Mouse (Mus musculus) ovary, adult 18-20 months (tissue): ENCODE data around the gene Engase.

Experiments used
- DNase-seq: peaks from one replicate; pipeline ENCODE4 v3.0.0; 2022; ENCODE audit warnings: low spot score, mixed read lengths

Gene Engase

DNA sequence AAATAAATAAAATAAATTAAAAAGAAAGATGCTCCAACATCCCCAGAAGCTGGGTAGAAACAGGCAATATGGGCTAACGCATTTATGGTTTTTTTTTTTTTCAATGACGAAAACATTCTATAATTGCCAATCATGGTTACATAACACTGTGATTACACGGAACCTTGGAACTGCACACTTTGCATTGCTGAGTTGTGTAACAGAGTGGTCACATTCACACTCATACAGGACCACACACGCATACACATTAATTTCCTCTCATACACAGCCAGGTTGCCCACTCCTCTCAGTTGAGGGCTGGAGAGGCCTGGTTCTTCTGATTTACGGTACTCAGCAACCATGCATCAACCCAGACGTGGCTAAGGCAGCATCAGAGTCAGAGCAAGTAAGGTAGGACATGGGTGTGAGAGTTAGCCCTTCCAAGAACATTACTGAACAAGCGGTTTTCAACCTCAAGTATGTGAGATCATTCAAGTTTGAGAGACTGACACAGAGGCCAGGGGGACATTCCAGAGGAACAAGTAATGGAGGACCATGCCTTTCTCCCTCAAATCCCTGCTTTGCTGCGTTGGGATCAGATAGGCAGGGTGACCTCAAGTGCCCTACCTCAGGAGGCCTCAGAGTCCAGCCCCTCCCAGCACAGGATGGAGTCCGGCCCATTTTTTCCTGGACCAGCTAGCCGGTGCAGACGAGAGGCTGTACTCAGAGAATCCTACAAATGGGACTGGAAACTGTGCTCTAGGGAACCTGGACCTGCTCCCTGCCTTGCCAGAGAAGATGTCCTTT lies 22.6 kb upstream of the Engase start:
- no peak for DNase-seq

DNA sequence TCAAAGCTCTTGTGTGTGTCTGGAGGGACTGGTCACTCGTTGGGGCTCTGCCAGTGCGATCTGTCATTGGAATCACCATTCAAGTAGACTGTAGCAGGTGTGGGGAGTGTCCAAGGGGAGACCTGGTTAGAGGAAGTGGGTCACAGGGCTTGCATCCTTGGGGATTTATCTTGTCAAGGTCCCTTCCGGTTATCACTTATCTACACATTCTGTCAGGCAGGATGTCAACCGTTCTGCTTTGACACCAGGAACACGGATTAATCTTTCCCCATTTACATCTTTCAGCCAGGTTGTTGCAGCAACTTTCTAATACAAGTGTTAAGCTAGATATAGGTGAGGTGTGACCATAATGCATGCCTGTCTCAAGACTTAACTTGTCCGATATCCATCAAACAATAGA lies 20.8 kb upstream of the Engase start:
- no peak for DNase-seq

DNA sequence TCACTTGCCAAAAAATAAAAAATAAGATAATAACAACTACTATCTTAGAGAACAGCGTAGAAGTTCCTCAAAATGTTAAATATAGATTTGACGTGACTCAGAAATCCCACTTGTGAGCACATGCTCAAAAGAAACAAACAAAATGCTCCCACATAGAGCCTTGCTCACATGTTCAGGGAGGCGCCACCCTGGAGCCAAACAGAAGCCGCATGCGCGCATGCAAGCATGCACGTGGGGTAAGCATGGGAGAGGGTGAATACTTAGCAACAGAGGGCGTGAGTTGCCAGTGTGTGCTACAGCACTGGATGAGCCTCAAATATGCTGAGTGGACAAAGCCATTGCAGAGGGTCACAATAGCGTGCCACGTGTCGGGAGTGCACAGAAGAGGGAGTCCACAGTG lies 19.7 kb upstream of the Engase start:
- DNase-seq: peak; percentile 40

DNA sequence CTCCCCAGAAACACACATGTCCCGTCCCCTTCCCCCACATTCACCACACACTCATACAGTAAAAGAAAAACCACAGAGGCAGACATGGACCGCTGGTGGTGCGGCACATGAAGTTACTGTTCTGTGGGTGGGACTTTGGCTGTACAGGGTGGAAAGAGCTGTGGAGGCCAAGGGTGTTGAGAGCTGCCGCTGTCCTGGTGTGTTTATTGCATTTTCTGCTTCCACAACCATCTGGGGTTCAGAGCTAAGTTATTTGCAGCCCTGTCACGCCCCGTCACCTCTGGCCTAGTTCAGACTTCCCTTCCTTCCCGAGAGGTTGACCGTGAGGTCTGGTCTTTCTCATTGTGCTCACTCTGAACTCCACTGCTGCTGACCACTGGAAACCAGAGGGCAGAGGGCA lies 17.6 kb upstream of the Engase start:
- no peak for DNase-seq

DNA sequence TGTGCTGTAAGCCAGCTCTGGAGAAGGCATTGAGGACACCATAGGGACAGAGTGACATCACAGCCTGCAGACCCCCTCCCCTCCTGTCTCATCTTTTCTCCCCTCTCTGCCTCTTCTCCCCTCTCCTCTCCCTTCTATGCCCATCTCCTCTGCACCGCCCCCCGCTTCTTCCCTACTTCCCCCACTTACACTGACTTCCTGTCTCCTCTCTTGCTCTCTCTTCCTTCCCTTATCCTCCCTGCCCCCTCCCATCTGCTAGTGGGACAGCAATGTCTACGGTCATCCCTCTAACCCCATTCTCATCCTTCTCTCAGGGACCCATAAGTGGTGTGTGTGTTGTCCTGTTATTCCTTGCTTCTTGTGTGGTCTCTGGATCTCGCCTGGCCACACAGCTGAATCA lies 17.1 kb upstream of the Engase start:
- DNase-seq: no peak

DNA sequence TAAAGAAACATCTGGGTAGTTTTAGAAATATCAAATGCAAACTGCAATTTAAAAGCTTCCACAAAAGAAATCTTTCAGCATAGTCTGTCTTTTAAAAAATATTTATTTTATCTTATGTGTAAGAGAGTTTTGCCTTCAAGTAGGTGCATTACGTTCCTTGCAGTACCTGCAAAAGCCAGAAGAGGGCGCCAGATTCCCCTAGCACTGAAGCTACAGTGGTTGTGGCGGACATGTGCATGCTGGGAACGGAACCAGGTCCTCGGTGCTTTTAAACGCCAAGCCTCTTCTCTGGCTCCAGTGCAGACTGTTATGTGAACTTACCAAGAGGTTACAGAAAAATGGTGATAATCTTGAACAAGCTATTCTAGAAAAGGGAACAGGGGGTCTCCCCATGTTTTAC lies 16.3 kb upstream of the Engase start:
- no peak for DNase-seq

DNA sequence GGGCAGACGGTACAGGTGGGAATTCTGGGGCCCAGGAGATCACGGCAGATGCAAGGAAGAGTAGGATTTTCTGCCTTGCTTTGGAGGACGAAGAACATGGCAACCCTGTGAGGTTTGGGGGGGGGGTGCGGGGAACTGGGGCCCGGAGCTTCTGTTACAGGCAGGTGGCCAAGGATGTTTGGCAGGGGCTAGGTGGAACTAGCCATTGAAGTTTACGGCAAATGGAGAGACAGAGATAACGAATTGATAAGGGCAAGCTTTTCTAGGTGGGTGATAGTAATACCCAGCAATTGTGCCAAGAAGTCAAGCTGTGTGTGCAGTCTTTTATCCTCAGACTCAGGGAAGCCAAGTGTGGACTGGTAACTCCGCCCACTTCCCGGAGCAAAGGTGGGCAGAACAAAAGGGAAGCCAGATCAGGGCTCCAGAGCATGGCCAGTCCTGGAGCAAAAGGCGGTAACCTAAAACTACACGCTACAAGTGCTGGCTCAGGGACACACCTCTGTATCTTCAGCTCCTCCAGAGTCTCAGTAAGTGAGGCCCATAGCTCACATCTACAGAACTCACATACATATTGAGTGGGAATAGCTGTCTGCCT lies 9.1 kb upstream of the Engase start:
- no peak for DNase-seq

DNA sequence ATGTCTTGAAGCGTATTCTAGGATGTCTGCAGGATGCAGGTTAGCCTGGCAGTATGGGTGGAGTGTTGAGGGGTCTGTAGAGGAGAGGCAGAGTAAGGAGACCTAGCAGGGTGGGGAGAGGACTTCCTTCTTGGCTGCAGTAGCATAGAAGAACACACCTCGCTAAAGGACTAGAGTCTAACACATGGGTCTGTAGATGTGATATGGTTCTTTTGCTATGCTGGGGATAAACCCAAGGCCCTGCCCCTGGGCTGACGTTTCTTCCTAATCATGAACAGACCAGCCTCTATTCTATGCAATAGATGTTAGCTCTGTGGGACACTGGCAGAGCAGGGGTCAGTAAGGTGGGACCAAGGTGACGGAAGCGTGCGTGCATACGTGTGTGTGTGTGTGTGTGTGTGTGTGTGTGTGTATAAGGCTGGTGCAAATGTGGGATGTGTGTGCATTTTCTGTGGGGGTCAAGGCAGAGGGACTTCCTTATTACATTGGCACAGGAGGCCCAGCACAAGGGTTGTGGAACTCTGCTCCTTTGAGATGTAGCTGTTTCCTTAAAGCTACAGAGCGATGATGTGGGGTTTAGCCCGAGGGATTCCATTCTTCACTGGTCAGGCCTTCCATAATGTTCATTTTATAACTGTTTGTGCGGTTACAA lies 7.0 kb upstream of the Engase start:
- no peak for DNase-seq

DNA sequence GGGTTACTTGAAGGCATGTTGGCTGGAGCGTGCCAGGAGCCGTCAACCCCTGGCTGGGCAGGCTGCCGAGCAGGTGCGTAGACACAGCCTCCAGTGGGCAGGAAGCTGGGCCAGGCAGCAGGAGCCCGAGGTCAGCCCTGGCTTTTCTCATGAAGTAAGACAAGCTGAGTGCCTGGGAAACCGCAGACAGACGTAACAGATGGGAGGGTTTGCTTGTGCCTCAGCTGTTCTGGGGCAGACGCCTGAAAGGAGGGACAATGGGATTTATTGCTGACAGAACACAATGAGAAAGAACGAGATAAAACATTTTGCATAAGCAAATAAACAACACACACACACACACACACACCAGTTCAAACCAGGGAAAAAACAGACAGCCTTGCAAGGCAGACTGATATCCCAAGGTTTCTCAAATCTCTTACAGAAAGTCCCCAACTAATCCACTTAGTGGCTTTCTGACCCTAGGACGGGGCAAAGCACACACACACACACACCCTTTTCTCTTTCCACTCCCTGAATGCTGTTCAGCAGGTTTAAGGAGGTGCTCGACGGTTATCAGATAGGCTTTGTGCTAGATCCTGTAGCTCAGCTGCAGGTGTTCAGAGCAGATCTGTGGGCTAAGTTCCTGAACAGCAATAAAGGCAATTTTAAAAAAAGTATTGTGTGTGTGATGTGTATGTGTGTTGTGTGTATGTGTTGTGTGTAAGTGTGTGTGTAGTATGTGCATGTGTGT lies 6.2 kb upstream of the Engase start:
- DNase-seq: peak; percentile 42

DNA sequence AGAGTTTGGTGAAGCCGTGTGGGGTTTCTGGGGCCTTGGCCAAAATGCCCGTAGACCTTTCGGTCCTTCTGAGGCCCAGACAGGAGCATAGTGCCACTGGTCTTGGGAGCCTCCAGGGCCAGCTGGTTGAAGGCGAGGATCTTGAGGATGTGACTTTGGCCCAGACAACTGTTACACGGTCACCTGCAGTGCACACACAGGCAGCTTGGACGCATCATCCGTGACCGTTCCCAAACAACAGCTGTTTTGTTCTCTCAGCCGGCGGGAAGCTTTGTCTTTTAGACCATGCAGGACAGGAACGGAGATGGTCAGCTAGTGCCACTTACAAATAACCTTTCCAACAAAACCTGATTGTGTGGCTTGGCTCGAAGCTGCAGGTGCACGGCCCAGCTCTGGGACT lies 5.0 kb upstream of the Engase start:
- DNase-seq: no peak

DNA sequence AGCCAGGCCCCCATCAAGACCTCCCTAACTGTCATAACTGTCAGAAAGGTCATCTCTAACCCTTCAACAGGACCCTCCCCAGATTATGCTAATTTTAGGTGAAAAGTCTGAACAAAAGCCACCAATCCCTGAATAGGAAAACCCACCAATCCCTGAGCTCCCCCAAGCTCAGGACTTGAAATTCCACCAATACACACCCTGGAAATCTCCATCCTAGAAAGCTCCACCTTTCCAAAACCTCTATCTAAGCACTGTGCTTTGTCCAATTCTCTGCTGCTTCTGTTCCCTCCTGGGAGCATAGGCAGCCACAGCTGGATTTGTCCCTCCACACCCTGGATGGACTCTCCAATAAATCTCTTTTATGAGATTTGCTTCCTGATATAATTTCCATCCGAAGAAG lies 3.5 kb upstream of the Engase start:
- DNase-seq: no peak

DNA sequence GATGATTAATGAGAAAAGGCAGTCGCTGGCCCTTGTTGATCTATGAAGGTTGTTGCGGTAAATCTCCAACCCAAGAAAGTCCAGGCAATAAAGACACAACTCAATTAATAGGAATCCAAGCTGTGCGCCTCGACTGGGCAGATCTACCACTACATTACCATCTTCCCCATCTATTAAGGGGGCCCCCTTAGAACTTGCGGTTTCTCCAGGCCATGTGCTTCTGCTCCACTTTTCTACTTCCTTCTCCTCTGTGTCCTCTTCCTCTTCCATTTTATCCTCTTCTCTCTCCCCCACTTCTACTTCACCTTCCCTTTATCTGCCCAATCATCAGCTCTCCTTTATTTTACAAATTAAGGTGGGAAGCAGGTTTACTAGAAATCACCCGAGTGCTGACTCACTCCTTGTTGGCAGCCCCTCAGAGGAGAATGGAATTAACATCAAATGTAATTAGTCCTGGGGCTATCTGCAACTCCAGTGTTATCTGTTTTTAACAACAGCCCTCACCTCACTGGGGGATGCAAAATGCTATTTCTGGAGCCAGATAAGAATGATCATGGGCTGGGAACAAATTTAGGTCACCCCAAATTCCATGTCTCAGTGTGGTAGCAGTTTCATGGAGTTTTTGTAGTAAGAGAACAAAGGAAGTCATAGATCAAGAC lies 2.7 kb upstream of the Engase start:
- no peak for DNase-seq

DNA sequence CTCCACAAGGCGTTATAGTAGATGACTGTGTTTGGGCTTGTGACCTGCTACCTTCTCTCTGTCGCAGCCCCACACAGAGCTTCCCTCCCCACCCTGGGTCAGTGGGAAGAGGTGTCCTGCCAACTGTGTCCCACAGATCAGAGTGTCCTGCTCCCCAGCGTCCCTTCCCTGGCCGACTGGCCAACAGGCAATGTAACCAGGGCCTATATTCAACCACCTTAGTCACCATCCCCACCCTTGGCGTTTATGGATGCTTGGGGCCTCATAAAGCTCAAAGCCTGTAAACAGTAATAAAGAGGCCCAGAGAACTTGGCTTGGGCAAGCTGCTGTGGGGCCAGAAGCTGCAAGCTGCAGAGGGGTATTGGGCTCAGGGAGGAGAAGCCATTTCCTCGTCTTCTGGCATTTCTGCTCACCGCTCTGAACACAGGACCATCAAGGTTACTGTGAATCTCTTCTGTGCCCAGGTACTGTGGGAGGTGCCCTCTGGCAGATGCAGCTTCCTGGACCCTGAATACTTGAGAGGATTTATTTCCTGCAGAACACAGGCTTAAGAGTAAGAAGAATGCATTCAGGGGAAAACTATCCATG lies 1.0 kb upstream of the Engase start:
- DNase-seq: no peak

DNA sequence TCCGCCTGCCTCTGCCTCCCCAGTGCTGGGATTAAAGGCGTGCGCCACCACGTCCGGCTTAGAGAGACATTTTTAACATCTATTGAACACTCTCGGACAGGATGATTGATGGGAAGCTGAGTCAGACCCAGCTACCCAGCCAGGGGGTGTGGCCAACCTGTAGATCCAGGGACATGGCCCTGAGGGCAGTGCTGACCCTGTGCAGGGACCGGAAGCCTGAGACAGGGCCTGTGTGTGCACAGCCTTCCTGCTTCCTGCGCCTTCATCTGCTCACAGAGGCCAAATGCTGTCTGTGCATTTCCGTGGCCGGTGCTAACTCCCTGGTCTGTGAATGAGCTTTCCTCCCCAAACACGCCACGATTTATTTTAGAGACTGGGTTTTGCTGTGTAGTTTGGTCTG lies 3.1 kb downstream of the Engase start:
- DNase-seq: no peak

DNA sequence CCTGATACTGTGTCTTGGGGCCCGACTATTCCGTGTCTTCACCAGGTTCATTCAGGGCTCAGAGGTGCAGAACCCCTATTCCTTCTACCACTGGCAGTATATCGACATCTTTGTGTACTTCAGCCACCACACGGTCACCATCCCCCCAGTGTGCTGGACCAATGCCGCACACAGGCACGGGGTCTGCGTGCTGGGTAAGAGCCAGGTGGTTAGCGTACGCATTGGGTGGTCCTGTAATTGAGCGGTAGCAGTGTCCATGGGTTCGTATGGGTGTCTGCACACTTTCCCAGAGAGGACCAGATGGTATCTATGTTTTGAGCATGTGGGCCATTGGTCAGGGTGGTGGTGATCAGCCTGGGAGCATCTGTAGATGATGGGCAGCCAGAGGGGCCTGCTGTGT lies 4.6 kb downstream of the Engase start:
- DNase-seq: no peak

DNA sequence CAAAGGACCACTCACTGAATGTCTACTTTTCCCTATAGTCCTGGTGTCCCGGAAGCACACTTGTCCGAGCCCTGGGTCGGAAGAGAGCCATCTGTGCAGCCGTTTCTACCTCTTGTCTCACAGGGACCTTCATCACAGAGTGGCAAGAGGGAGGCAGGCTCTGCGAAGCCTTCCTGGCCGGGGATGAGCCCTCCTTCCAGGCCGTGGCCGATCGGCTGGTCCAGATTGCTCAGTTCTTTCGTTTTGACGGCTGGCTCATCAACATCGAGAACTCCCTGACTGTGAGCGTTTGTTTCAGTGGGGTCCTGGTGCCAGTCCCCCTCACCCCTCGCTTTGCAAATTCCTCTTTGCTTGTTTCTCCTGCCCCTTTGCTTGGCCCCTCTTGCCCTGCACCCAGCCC lies 5.1 kb downstream of the Engase start:
- DNase-seq: no peak

DNA sequence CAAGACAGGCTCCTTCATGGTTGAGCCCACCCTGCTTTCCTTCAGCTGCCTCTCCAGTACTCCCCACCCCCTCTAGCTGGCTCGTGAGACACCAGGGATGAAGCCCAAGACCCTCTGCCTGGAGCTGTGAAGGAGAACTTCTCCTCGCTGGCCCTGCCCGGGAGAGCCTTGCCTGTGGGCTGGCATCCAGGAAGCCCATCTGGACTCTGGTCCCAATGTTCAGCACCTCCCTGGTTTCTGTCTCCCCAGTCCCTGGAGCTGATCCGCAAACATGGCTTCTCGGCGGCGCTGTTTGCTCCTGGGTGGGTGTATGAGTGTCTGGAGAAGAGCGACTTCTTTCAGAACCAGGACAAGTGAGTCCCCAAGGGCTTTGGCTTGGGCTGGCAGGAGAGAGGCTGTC lies 7.5 kb downstream of the Engase start:
- no peak for DNase-seq

DNA sequence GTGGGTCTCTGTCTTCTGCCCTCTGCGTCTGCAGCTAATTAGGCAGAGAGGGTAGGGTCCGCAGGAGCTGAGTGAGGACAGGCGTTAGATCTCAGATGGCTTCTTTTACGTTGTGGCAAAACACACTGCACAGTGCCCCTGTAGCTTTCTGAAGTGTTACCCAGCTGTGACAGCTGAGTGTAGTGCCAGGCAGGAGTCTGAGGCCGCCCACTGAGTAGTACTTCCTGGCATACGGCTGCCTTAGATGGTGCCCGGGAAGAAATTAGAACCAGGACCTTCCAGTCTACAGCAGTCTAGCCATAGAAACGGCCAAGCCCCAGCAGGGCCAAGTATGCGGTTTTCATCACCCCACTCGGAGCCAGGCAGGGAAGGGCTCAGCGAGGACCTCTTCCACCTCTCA lies 8.7 kb downstream of the Engase start:
- no peak for DNase-seq

DNA sequence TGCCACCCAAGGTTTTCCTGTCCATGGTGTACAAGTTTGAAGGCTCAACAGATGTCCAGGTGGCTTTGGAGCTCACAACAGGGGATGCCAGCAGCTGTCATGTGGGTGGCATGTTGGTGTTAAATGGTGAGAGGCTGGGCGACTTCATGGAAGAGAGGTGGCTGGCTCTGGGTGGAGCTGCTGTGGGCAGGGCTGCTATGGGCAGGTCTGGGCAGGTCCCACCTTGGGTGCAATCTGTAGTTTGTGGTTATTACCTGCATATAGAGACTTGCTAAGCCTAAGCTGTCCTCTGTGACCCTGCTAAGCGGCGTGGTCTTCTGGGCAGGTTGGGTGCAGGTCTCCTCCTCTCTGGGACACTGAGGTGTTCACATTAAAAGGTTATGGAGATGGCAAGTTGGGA lies 9.2 kb downstream of the Engase start:
- DNase-seq: no peak

DNA sequence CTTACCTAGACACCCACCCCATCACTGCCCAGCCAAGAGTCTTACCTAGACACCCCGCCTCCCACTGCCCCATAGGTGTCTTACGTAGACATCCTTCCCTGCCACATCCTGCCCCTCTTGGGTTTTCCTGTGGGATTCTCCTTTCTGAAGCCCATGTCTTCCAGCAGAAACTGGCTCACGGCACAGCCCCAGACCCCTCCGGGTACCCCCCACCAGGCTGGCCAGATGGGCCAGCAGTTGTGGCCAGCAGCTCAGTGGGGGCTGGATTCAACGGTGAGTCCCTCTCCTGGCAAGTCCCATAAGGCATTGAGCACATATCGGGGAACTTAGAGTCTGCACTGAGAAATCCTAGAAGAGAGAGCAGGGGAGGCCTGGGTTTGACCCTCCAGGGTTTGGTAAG lies 9.7 kb downstream of the Engase start:
- DNase-seq: no peak

DNA sequence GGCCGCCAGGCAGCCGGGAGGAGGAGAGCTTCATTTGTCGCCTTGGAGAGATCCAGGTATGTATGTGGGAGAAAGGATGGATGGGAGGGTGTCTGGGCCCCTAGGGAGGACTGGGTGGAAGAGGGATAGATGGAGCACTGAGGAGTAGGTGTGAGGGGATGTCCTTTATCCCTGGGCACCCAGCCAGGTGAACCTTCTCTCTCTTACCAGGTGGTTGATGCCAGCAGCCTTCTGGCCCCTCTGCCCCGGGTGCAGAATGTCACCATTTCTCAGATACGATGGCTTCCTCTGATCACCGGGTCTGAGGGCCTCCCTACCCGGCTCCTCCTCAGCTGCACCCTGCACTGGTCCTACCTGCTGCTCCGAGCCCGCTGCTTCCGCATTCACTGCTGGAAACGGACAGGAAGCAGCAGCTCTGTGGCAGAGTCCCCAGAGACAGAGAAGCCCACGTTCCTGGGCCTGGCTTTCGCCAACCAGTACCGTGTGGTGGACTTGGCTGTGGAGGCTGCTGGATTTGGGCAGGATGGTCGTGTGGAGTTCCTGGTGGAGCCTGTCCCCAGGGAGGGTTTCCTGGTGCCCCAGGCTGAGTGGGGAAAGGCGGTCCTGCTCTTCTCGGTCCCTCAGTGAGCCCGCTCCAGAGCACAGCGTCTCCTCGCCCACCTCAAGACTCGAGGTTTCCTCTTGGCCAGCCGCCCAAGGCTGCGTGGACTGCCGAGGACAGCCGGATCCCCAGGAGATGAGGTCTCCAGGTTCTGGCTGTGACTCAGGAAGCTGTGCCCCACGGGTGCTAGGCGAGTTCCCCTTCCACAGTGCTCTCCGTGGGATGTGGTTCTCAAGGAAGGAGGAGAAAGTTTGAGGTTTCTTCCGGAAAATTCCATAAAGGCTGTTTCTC lies 10.5 kb downstream of the Engase start:
- DNase-seq: no peak
